Mouse (Mus musculus) inflammation-experienced regulatory T-cells (primary cell): ENCODE data around the gene Nkd2. TPM values are rescaled to one million over a fixed set of nuclear protein-coding genes. Genes with fewer than 3 reads are reported as not detected.

Source experiments
- polyA plus RNA-seq, 2 experiments: library from polyadenylated mRNA; unstranded; fragments of 100-300 nt; shearing (Covaris generic); gene quantifications; one replicate each; pipeline ENCODE4 v1.2.1; 2017

Gene Nkd2
- 1 to 10 TPM in 1 of 2 experiments, under 1 TPM in 1; 0.17 to 3.0 TPM for polyA plus RNA-seq

GRCm38 (mm10) chr13:73847465-73847836 lies at the start of gene Nkd2:
Nkd2 (minus strand) TSS chr13:73847631.

Other genes with a start within 250 kb of the Nkd2 start
- gene Clptm1l, start 243.6 kb downstream of the Nkd2 start, polyA plus RNA-seq = 100 to 1,000 TPM; 213 to 222 TPM
- gene Tert, start 220.7 kb downstream of the Nkd2 start, polyA plus RNA-seq = 1 to 10 TPM; 6.0 to 7.4 TPM
- gene Slc6a18, start 169.6 kb downstream of the Nkd2 start, polyA plus RNA-seq = under 1 TPM in 1 of 2 experiments, not detected in 1; 0.22 TPM
- gene Slc6a19, start 142.8 kb downstream of the Nkd2 start, polyA plus RNA-seq = under 1 TPM in 1 of 2 experiments, not detected in 1; 0.95 TPM
- gene Slc12a7, start 114.5 kb downstream of the Nkd2 start, polyA plus RNA-seq = 100 to 1,000 TPM in 1 of 2 experiments, 10 to 100 TPM in 1; 65.7 to 122 TPM
- gene Trip13, start 90.2 kb upstream of the Nkd2 start, polyA plus RNA-seq = 1 to 10 TPM; 2.1 to 2.2 TPM
- gene Brd9, start 90.2 kb upstream of the Nkd2 start, polyA plus RNA-seq = 10 to 100 TPM; 61.6 to 76.1 TPM
- under 1 TPM; 0.12 to 0.37 TPM for gene Zdhhc11, start 116.2 kb upstream of the Nkd2 start, polyA plus RNA-seq
- under 1 TPM in 1 of 2 experiments, not detected in 1; 0.29 TPM for gene Tppp, start 161.8 kb upstream of the Nkd2 start, polyA plus RNA-seq
- gene Cep72, start 214.7 kb upstream of the Nkd2 start, polyA plus RNA-seq = 1 to 10 TPM; 5.3 to 9.4 TPM